Mouse (Mus musculus) bone marrow macrophage, adult 2 months (primary cell): Measurements from ENCODE around the gene Radil.

Experiments used
- CTCF ChIP-seq: IDR thresholded peaks from 2 replicates; pipeline ENCODE4 v1.5.1; 2012; ENCODE audit warnings: low read depth, mild to moderate bottlenecking, low read length, moderate library complexity
- POLR2A ChIP-seq: IDR thresholded peaks from 2 replicates; pipeline ENCODE4 v1.6.1; 2012; ENCODE audit warnings: mild to moderate bottlenecking, low read depth, low read length, borderline replicate concordance

- TF ChIP-seq POLR2A (no peak), CTCF (no peak)
Observed at GRCm38 (mm10) chr5:142451759-142452158, 99.1 kb downstream of the Radil start.
